Mouse (Mus musculus) C2C12 (cell line): ENCODE measurements around the gene Snap47.

Experiments
- CEBPB ChIP-seq: IDR thresholded peaks from one replicate; pipeline ENCODE4 v1.6.1; 2011; ENCODE audit warnings: low read depth, mild to moderate bottlenecking, control low read depth, moderate library complexity
- CTCF ChIP-seq: IDR thresholded peaks from one replicate; pipeline ENCODE4 v1.5.1; 2011; ENCODE audit not compliant: control insufficient read depth, insufficient read depth, insufficient read length
- MAX ChIP-seq: IDR thresholded peaks from one replicate; pipeline ENCODE4 v1.6.1; 2011; ENCODE audit warnings: mild to moderate bottlenecking, control low read depth
- MYOD1 ChIP-seq: IDR thresholded peaks from one replicate; pipeline ENCODE4 v1.6.1; 2011; ENCODE audit warnings: low read depth; ENCODE audit not compliant: control insufficient read depth, insufficient read length
- MYOG ChIP-seq: IDR thresholded peaks from one replicate; pipeline ENCODE4 v1.6.1; 2011; ENCODE audit not compliant: control insufficient read depth, insufficient read length; ENCODE audit errors: extremely low read depth
- USF1 ChIP-seq: IDR thresholded peaks from one replicate; pipeline ENCODE4 v1.6.1; 2011; ENCODE audit warnings: low read depth, mild to moderate bottlenecking, control low read depth, moderate library complexity

DNA sequence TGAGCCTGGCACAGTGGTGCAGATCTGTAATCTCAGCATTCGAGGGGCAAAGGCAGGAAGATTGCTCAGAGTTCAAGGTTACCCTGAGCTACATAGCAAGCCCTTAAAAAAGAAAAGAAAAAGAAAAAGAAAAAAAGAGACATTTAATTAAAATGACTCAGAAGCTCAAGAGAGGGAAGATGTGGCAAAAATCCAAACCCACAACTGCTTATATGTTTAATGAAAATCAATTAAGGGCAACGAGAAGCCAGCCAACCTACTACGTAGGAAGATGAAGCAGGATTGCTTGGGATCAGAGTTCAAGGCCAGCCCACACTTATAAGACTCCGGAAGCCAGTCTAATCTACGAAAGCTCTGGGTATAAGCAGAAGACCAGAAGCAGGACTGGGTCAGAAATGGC is 56.5 kb downstream of the Snap47 start:
- no peak for TF ChIP-seq CTCF
- no peak for TF ChIP-seq USF1
- no peak for TF ChIP-seq MYOG
- TF ChIP-seq CEBPB, result no peak
- TF ChIP-seq MYOD1, result no peak
- no peak for TF ChIP-seq MAX
